Mouse (Mus musculus) spleen, adult 2 months (tissue): Measurements from ENCODE around the gene Frmd8.

ENCODE experiments used
- CTCF ChIP-seq: fragments of 200-500 bp; IDR thresholded peaks from 2 replicates; pipeline ENCODE4 v1.5.1; 2011; ENCODE audit warnings: mild to moderate bottlenecking, inconsistent platforms; ENCODE audit not compliant: insufficient read depth, insufficient read length, insufficient replicate concordance; ENCODE audit errors: extremely low read depth
- POLR2A ChIP-seq: fragments of 200-500 bp; IDR thresholded peaks from 2 replicates; pipeline ENCODE4 v1.6.1; 2011; ENCODE audit warnings: low read depth, low read length, inconsistent platforms

DNA sequence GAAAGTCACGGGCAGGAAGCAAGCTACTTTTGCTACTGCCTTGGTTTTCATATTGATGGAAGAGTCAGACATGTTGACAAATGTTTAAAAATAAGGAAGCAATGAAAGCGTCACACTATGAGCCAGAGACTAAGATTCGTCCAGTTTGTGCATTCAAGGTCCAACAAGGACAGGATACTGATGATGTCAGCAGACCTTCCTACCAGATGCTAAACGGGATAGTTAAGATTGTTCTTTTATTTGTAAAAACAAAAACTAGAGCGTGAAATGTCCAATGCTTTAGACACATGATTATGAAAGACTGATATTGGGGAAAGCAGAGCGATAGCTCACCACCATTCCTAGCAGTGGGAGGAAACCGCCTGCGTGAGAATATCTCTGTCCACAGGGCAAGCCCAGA lies 37.5 kb downstream of the Frmd8 start:
- TF ChIP-seq CTCF (no peak), POLR2A (no peak)
